Mouse (Mus musculus): Measurements from ENCODE around the gene Arrdc1. TPM values are rescaled to one million over a fixed set of nuclear protein-coding genes. Genes with fewer than 3 reads are reported as not detected.

Arrdc1 gene
- 100 to 1,000 TPM; 190 to 251 TPM for polyA plus RNA-seq (2017; shearing (Covaris generic))

DNA sequence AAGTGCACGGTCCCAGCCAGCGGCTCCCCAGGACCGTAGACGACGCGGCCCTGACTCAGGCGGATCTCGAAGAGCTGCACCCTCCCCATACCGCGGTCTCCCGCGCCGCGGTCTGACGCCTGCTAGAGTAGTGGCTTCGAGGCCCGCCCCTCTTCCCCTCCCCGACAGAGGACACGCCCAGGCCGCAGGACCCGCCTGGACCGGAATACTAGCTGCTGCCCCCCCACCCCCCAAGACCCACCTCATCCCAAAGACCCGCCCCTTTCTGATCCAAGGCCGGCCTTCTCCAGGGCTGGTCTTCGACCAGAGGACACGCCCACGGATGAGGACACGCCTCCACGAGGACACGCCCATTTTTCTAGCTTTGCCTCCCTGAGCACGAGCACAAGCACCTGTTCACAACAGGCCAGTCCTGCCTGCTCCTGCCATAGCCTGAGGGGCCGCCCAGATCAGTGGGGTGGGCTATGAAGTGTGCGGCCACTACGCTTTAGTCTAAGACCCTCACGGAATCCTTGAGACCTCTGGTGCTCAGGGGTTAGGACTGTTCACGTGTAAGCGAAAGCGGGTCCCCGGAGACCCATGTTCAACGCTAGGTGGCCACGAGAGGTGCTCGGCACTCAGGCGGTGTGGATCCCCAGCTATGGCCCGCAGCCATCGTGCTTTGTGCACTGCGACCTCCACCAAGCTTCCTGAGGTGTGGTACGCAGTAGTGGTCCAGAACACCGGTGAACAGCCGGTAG, at the start of gene Arrdc1:
TSS of gene Arrdc1 (minus strand) at position 196 of the 740 bp plus-strand sequence.

GRCm38 (mm10) chr2:24975704-24976297, 40.7 kb upstream of the Arrdc1 start, which contains the start of gene Pnpla7:
TSS of gene Pnpla7 (plus strand) at chr2:24976033.

GRCm38 (mm10) chr2:24974906-24975703, 40.1 kb upstream of the Arrdc1 start, which contains the start of gene Mrpl41:
TSS of gene Mrpl41 (minus strand) at chr2:24975098.

GRCm38 (mm10) chr2:24962304-24963000, 27.4 kb upstream of the Arrdc1 start, which contains the start of gene Dph7:
TSS of gene Dph7 (plus strand) at chr2:24962400.

GRCm38 (mm10) chr2:24949421-24950188, 14.6 kb upstream of the Arrdc1 start, which contains the start of gene Zmynd19:
TSS of gene Zmynd19 (plus strand) at chr2:24949792.

DNA sequence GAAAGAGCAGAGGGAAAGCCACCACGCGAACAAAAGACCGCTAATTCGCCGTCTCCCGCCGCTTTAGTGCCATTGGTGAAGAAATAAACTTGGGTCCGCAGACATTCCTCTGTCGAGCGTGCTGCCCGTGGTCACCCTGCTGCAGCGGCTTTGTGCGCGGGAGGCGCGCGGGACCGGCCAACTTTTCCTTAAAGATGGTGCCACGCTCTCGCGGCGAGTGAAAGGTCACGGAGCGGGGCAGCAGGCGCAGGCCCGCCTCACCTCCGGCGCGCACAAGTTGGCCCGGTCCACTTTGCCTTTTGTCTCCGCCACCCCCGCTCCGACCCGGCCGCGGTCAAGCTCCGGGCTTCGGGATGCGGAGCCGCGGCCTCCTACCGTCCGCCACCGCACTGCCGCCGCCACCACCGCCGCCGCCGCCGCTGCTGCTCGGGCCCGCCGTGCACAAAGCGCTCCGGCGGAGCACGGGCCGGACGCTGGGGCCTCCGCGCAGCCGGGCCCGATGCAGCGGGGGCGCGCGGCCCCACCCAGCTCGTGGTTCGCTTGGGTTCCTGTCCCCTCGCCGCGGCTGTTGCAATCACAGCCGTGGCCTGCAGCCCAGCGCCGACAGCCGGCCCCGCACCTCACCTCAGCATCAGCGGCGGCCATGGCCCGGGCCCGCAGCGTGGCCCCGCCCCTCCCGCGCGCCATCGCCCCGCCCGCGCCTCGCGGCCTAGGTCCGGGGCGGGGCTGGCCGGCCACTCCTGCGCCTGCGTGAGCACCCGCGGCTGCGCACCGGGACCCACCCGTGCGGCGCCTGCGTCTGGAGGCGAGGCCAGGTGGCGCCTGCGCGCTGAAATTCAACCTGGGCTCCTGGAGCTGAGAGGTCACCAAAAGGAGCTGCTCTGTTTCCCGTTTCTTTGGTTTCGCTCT, 15.9 kb downstream of the Arrdc1 start, which contains the start of gene Ehmt1:
TSS of gene Ehmt1 (minus strand) at position 685 of the 909 bp plus-strand sequence.

Other genes starting within 250 kb of the Arrdc1 start
- gene Cacna1b, start 172.1 kb downstream of the Arrdc1 start, polyA plus RNA-seq (2017; shearing (Covaris generic)), result under 1 TPM; 0.11 to 0.14 TPM
- 10 to 100 TPM; 41.9 to 42.5 TPM for gene Ehmt1, start 15.6 kb downstream of the Arrdc1 start, polyA plus RNA-seq (2017; shearing (Covaris generic))
- 10 to 100 TPM; 19.8 to 33.2 TPM for gene Zmynd19, start 14.5 kb upstream of the Arrdc1 start, polyA plus RNA-seq (2017; shearing (Covaris generic))
- gene Dph7, start 27.1 kb upstream of the Arrdc1 start, polyA plus RNA-seq (2017; shearing (Covaris generic)), result 10 to 100 TPM; 23.9 to 30.5 TPM
- 100 to 1,000 TPM in 1 of 2 experiments, 10 to 100 TPM in 1; 80.0 to 119 TPM for gene Mrpl41, start 39.8 kb upstream of the Arrdc1 start, polyA plus RNA-seq (2017; shearing (Covaris generic))
- 10 to 100 TPM; 59.0 to 76.4 TPM for gene Pnpla7, start 40.8 kb upstream of the Arrdc1 start, polyA plus RNA-seq (2017; shearing (Covaris generic))
- 10 to 100 TPM; 31.8 to 38.7 TPM for gene Nsmf, start 119.1 kb upstream of the Arrdc1 start, polyA plus RNA-seq (2017; shearing (Covaris generic))
- gene Entpd8, start 145.1 kb upstream of the Arrdc1 start, polyA plus RNA-seq (2017; shearing (Covaris generic)), result not detected
- gene Noxa1, start 159.9 kb upstream of the Arrdc1 start, polyA plus RNA-seq (2017; shearing (Covaris generic)), result 1 to 10 TPM; 1.3 to 1.4 TPM
- 1 to 10 TPM; 3.6 to 4.7 TPM for gene Nrarp, start 245.5 kb upstream of the Arrdc1 start, polyA plus RNA-seq (2017; shearing (Covaris generic))

Data from activated CD4-positive, CD25-positive, alpha-beta regulatory T cell (primary cell).